8 mouse cellular contexts compared by ENCODE assay signal in the genomic region with DNA sequence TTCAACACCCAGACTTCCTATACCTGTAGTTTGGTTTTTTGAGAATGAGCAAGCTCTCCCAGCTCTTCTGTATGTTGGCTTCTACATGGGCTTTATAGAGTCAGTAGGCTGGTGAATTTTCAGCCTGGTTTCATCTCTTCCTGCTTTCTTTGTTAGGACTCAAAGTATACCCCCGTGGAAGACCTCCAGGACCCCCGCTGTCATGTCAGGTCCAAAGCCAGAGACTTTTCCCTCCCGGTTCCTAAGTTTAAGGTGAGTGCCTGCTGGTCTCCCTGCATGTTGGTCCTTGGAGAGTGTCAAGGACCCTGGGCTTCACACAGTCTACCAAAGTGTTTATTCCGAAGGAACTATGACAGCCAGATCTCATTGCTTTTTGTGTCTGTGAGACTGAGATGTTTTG. TPM values are rescaled to one million over a fixed set of nuclear protein-coding genes. Genes with fewer than 3 reads are reported as not detected.
DNase-seq lines count a peak whose midpoint lies in the region; ATAC-seq and TF ChIP-seq lines count a peak whose summit lies in the region.

No protein-coding gene starts in this region.

- no peak for TF ChIP-seq CTCF in cerebellum, adult 2 months (IDR thresholded peaks at IDR 0.05; ENCODE audit: borderline replicate concordance, insufficient read depth, low read depth, low read length)
- TF ChIP-seq CTCF in C2C12 (IDR thresholded peaks at IDR 0.05; ENCODE audit: control insufficient read depth, insufficient read depth, insufficient read length), result no peak

- peaks cover 41% of the 10 kb centered on the region for H3K36me3 ChIP-seq in C2C12 (ENCODE audit: control insufficient read depth, insufficient read depth)
- peaks cover 49% of the 10 kb centered on the region for H3K36me3 ChIP-seq in forebrain, embryonic 12.5 days (replicated peaks)
- H3K36me3 ChIP-seq in liver, embryonic 12.5 days, result peaks cover 57% of the 10 kb centered on the region

- H3K9ac ChIP-seq in forebrain, embryonic 12.5 days, result peak overlapping the region; percentile 94
- H3K9ac ChIP-seq in liver, embryonic 12.5 days, result peak overlapping the region; percentile 93

- peaks cover 47% of the 10 kb centered on the region for H3K79me2 ChIP-seq in C2C12 (ENCODE audit: control insufficient read depth, insufficient read depth)

- ATAC-seq in forebrain, embryonic 12.5 days (ENCODE audit: low FRiP score), result no peak
- ATAC-seq in liver, embryonic 12.5 days, result no peak

- H3K9me3 ChIP-seq in forebrain, embryonic 12.5 days, result no peaks in the 10 kb centered on the region
- H3K9me3 ChIP-seq in liver, embryonic 12.5 days (replicated peaks), result no peaks in the 10 kb centered on the region

- peaks cover 30% of the 10 kb centered on the region for H3K79me3 ChIP-seq in C2C12 (ENCODE audit: low read depth)

- H3K4me2 ChIP-seq in forebrain, embryonic 12.5 days, result peak overlapping the region; percentile 88
- H3K4me2 ChIP-seq in liver, embryonic 12.5 days, result peak overlapping the region; percentile 93

- no peak overlapping the region for H3ac ChIP-seq in C2C12 (ENCODE audit: control insufficient read depth, insufficient read length, low read depth)

- intact Hi-C loops in left cerebral cortex, postnatal 14 days (cut with DNase I), result no loop called here

- no peak for DNase-seq in cerebellum, adult 2 months
- DNase-seq in cerebellum, postnatal 4 days (ENCODE audit: low spot score in 2 of 2), result no peak
- no peak for DNase-seq in adrenal gland, postnatal 14 days
- DNase-seq in thymus, postnatal 36 days, result no peak
- DNase-seq in left cerebral cortex, postnatal 14 days (ENCODE audit: low spot score in 2 of 2), result no peak

- H3K27ac ChIP-seq in cerebellum, adult 2 months (ENCODE audit: insufficient read depth, low read length), result no peak overlapping the region
- no peak overlapping the region for H3K27ac ChIP-seq in forebrain, embryonic 12.5 days
- peak overlapping the region; percentile 95 for H3K27ac ChIP-seq in liver, embryonic 12.5 days

- H3K4me1 ChIP-seq in cerebellum, adult 2 months (ENCODE audit: control insufficient read depth, insufficient read depth, low read length), result peaks cover 5% of the 10 kb centered on the region; the same call in 1 of the 2 replicates
- H3K4me1 ChIP-seq in forebrain, embryonic 12.5 days, result peaks cover 12% of the 10 kb centered on the region
- peaks cover 42% of the 10 kb centered on the region for H3K4me1 ChIP-seq in liver, embryonic 12.5 days

- no peak for TF ChIP-seq POLR2A in cerebellum, adult 2 months (IDR thresholded peaks at IDR 0.05; ENCODE audit: borderline replicate concordance, insufficient read depth, low read length)

- 49% methylated on average over 4 of the region's 4 CpGs for WGBS in cerebellum, adult 2 months
- 76% methylated on average over 4 of the region's 4 CpGs for WGBS in forebrain, embryonic 12.5 days
- WGBS in liver, embryonic 12.5 days (ENCODE audit: insufficient replicate concordance), result 75% methylated on average over 4 of the region's 4 CpGs

- no peaks in the 10 kb centered on the region for H3K27me3 ChIP-seq in cerebellum, adult 2 months (ENCODE audit: control insufficient read depth, insufficient read depth, low read length)
- no peaks in the 10 kb centered on the region for H3K27me3 ChIP-seq in C2C12 (ENCODE audit: control insufficient read depth, insufficient read depth, insufficient read length)
- no peaks in the 10 kb centered on the region for H3K27me3 ChIP-seq in forebrain, embryonic 12.5 days
- no peaks in the 10 kb centered on the region for H3K27me3 ChIP-seq in liver, embryonic 12.5 days (replicated peaks)

- peak overlapping the region; percentile 93 for H3K4me3 ChIP-seq in cerebellum, adult 2 months (replicated peaks; ENCODE audit: insufficient read depth, low read depth, low read length)
- peak overlapping the region; percentile 52 for H3K4me3 ChIP-seq in C2C12 (ENCODE audit: insufficient read depth, poor library complexity, severe bottlenecking)
- peak overlapping the region; percentile 97 for H3K4me3 ChIP-seq in forebrain, embryonic 12.5 days (replicated peaks)
- H3K4me3 ChIP-seq in liver, embryonic 12.5 days, result peak overlapping the region; percentile 97

TF ChIP-seq in C2C12, 6 proteins besides CTCF, POLR2A, EP300 and RAD21:
- TF ChIP-seq MYOD1 (IDR thresholded peaks at IDR 0.05; ENCODE audit: control insufficient read depth, insufficient read length, low read depth), result no peak
- no peak for TF ChIP-seq MAX (IDR thresholded peaks at IDR 0.05)
- no peak for TF ChIP-seq USF1 (IDR thresholded peaks at IDR 0.05; ENCODE audit: low read depth)
- no peak for TF ChIP-seq MYOG (IDR thresholded peaks at IDR 0.05; ENCODE audit: control insufficient read depth, extremely low read depth, insufficient read length)
- TF ChIP-seq FOSL1 (IDR thresholded peaks at IDR 0.05; ENCODE audit: insufficient read depth, low read length, poor library complexity, severe bottlenecking), result no peak
- TF ChIP-seq CEBPB (IDR thresholded peaks at IDR 0.05; ENCODE audit: low read depth), result no peak

RNA-seq across cellular contexts. Expression of gene Setd1a, which starts 1.9 kb away (rescaled TPM):
- 23.1 and 25.5 TPM in 2 replicates for polyA plus RNA-seq in cerebellum, adult 2 months (2012; rRNA removed)
- polyA plus RNA-seq in C2C12 (2012; fragmentation: generic; extraction: Trizol), result 20.9 TPM
- 21.7 and 25.5 TPM in 2 replicates for polyA plus RNA-seq in forebrain, embryonic 12.5 days (2016; fragmentation: Nextera tagmentation; extraction: Ambion mirVana)
- 13.1 and 13.7 TPM in 2 replicates for polyA plus RNA-seq in liver, embryonic 12.5 days (2016; fragmentation: Nextera tagmentation; extraction: Ambion mirVana)
- 37.7 and 46.2 TPM in 2 replicates for total RNA-seq in adrenal gland, postnatal 14 days (2021)
- total RNA-seq in left cerebral cortex, postnatal 14 days (2021), result 10 to 100 TPM; 43.3 to 44.9 TPM

RNA-seq across cellular contexts. Expression of gene Gm49388, which starts 7.1 kb away (rescaled TPM):
- polyA plus RNA-seq in cerebellum, adult 2 months (2012; rRNA removed), result 0.46 and 0.47 TPM in 2 replicates
- 1.4 TPM for polyA plus RNA-seq in C2C12 (2012; fragmentation: generic; extraction: Trizol)
- polyA plus RNA-seq in forebrain, embryonic 12.5 days (2016; fragmentation: Nextera tagmentation; extraction: Ambion mirVana), result not detected in 2 replicates
- not detected in 2 replicates for polyA plus RNA-seq in liver, embryonic 12.5 days (2016; fragmentation: Nextera tagmentation; extraction: Ambion mirVana)
- total RNA-seq in adrenal gland, postnatal 14 days (2021), result 0.38 and 0.44 TPM in 2 replicates
- total RNA-seq in left cerebral cortex, postnatal 14 days (2021), result 1 to 10 TPM; 1.7 TPM

RNA-seq across cellular contexts. Expression of gene Orai3, which starts 8.7 kb away (rescaled TPM):
- 24.1 and 26.1 TPM in 2 replicates for polyA plus RNA-seq in cerebellum, adult 2 months (2012; rRNA removed)
- 15.0 TPM for polyA plus RNA-seq in C2C12 (2012; fragmentation: generic; extraction: Trizol)
- 5.7 and 6.0 TPM in 2 replicates for polyA plus RNA-seq in forebrain, embryonic 12.5 days (2016; fragmentation: Nextera tagmentation; extraction: Ambion mirVana)
- 14.8 and 15.0 TPM in 2 replicates for polyA plus RNA-seq in liver, embryonic 12.5 days (2016; fragmentation: Nextera tagmentation; extraction: Ambion mirVana)
- 28.1 and 28.3 TPM in 2 replicates for total RNA-seq in adrenal gland, postnatal 14 days (2021)
- total RNA-seq in left cerebral cortex, postnatal 14 days (2021), result 10 to 100 TPM; 19.8 to 22.5 TPM

RNA-seq across cellular contexts. Expression of gene Hsd3b7, which starts 22.1 kb away (rescaled TPM):
- 30.4 and 39.6 TPM in 2 replicates for polyA plus RNA-seq in cerebellum, adult 2 months (2012; rRNA removed)
- 8.3 TPM for polyA plus RNA-seq in C2C12 (2012; fragmentation: generic; extraction: Trizol)
- polyA plus RNA-seq in forebrain, embryonic 12.5 days (2016; fragmentation: Nextera tagmentation; extraction: Ambion mirVana), result 7.3 and 7.6 TPM in 2 replicates
- polyA plus RNA-seq in liver, embryonic 12.5 days (2016; fragmentation: Nextera tagmentation; extraction: Ambion mirVana), result 28.0 and 29.8 TPM in 2 replicates
- total RNA-seq in adrenal gland, postnatal 14 days (2021), result 38.0 and 69.3 TPM in 2 replicates
- 1 to 10 TPM; 4.8 to 6.0 TPM for total RNA-seq in left cerebral cortex, postnatal 14 days (2021)

RNA-seq across cellular contexts. Expression of gene Fbxl19, which starts 34.0 kb away (rescaled TPM):
- polyA plus RNA-seq in cerebellum, adult 2 months (2012; rRNA removed), result 35.2 and 37.8 TPM in 2 replicates
- 26.9 TPM for polyA plus RNA-seq in C2C12 (2012; fragmentation: generic; extraction: Trizol)
- 9.0 and 10.3 TPM in 2 replicates for polyA plus RNA-seq in forebrain, embryonic 12.5 days (2016; fragmentation: Nextera tagmentation; extraction: Ambion mirVana)
- polyA plus RNA-seq in liver, embryonic 12.5 days (2016; fragmentation: Nextera tagmentation; extraction: Ambion mirVana), result 3.7 TPM in 2 replicates
- total RNA-seq in adrenal gland, postnatal 14 days (2021), result 12.8 and 14.5 TPM in 2 replicates
- 10 to 100 TPM; 89.1 to 89.8 TPM for total RNA-seq in left cerebral cortex, postnatal 14 days (2021)
